Mouse (Mus musculus): ENCODE data around the gene Jmjd8. TPM values are rescaled to one million over a fixed set of nuclear protein-coding genes. Genes with fewer than 3 reads are reported as not detected.

The Jmjd8 gene
- polyA plus RNA-seq, 1 experiment from 2014 or later = 72.8 TPM

GRCm38 (mm10) chr17:25843636-25844395, 15.1 kb downstream of the Jmjd8 start:
- no peaks in the 10 kb centered on the region for H3K9me3 ChIP-seq
- H3K4me1 ChIP-seq (replicated peaks) = peaks cover 20% of the 10 kb centered on the region
- peak; percentile 53 for ATAC-seq
- peaks cover 63% of the 10 kb centered on the region for H3K36me3 ChIP-seq
- H3K9ac ChIP-seq (replicated peaks) = peak overlapping the region; percentile 86
- WGBS = 2% methylated on average over 38 of the region's 38 CpGs
- peak overlapping the region; percentile 52; the same call in 1 of the 2 replicates for H3K27ac ChIP-seq
- H3K4me2 ChIP-seq (replicated peaks) = peak overlapping the region; percentile 90
- H3K27me3 ChIP-seq = no peaks in the 10 kb centered on the region
- peak overlapping the region; percentile 92 for H3K4me3 ChIP-seq (replicated peaks)

GRCm38 (mm10) chr17:25844396-25844901, 15.8 kb downstream of the Jmjd8 start, which contains the start of gene Rhot2:
Rhot2 (minus strand) TSS chr17:25844851.
- H3K4me2 ChIP-seq (replicated peaks) = peak within 1 kb of the TSS; percentile 90
- H3K4me1 ChIP-seq (replicated peaks) = peaks cover 20% of the 10 kb centered on the region
- H3K36me3 ChIP-seq = peaks cover 63% of the 10 kb centered on the region
- peak within 1 kb of the TSS; percentile 92 for H3K4me3 ChIP-seq (replicated peaks)
- H3K9me3 ChIP-seq = no peaks in the 10 kb centered on the region
- H3K27ac ChIP-seq = peak within 1 kb of the TSS; percentile 52
- WGBS = under 1% methylated on average over 21 of the region's 21 CpGs
- H3K9ac ChIP-seq (replicated peaks) = peak within 1 kb of the TSS; percentile 86
- no peaks in the 10 kb centered on the region for H3K27me3 ChIP-seq
- ATAC-seq = peak; percentile 96

- no peak for ATAC-seq
- H3K4me3 ChIP-seq (replicated peaks) = peak overlapping the region; percentile 69; the same call in 1 of the 2 replicates
- WGBS = 95% methylated on average over 6 of the region's 6 CpGs
- no peaks in the 10 kb centered on the region for H3K36me3 ChIP-seq
- H3K9ac ChIP-seq (replicated peaks) = peak overlapping the region; percentile 88; the same call in 1 of the 2 replicates
- no peaks in the 10 kb centered on the region for H3K9me3 ChIP-seq
- H3K27ac ChIP-seq = no peak overlapping the region
- no peaks in the 10 kb centered on the region for H3K27me3 ChIP-seq
- H3K4me1 ChIP-seq (replicated peaks) = peaks cover 26% of the 10 kb centered on the region
- H3K4me2 ChIP-seq (replicated peaks) = peak overlapping the region; percentile 90
These were observed 31.6 kb downstream of the Jmjd8 start for GRCm38 (mm10) chr17:25860229-25860628.

GRCm38 (mm10) chr17:25860832-25861703, 32.4 kb downstream of the Jmjd8 start, which contains the start of gene Wdr90:
Wdr90 (minus strand) TSS chr17:25861501.
- Histone ChIP-seq H3K27ac (peak within 1 kb of the TSS; percentile 88), H3K27me3 (no peaks in the 10 kb centered on the region), H3K9me3 (no peaks in the 10 kb centered on the region), H3K4me2 (replicated peaks) (peak within 1 kb of the TSS; percentile 90), H3K36me3 (no peaks in the 10 kb centered on the region), H3K4me1 (replicated peaks) (peaks cover 26% of the 10 kb centered on the region), H3K4me3 (replicated peaks) (peak within 1 kb of the TSS; percentile 69), H3K9ac (replicated peaks) (peak within 1 kb of the TSS; percentile 88)
- WGBS = 3% methylated on average over 65 of the region's 65 CpGs
- ATAC-seq = peak; percentile 98

GRCm38 (mm10) chr17:25861704-25862612, 33.3 kb downstream of the Jmjd8 start:
- Histone ChIP-seq H3K9me3 (no peaks in the 10 kb centered on the region), H3K36me3 (no peaks in the 10 kb centered on the region), H3K4me3 (replicated peaks) (peak overlapping the region; percentile 69), H3K4me2 (replicated peaks) (peak overlapping the region; percentile 90), H3K27me3 (0 out of 2 replicates have a peak, but pooled peaks cover 2% of the 10 kb centered on the region), H3K27ac (peak overlapping the region; percentile 88), H3K4me1 (replicated peaks) (peaks cover 26% of the 10 kb centered on the region), H3K9ac (replicated peaks) (peak overlapping the region; percentile 88)
- ATAC-seq = peak; percentile 72; the same call in 1 of the 2 replicates
- 5% methylated on average over 6 of the region's 6 CpGs for WGBS

- ATAC-seq = no peak
- peaks cover 35% of the 10 kb centered on the region for H3K4me1 ChIP-seq (replicated peaks)
- H3K36me3 ChIP-seq = no peaks in the 10 kb centered on the region
- no peak overlapping the region for H3K27ac ChIP-seq
- H3K9me3 ChIP-seq = no peaks in the 10 kb centered on the region
- 94% methylated on average over 6 of the region's 6 CpGs for WGBS
- no peak overlapping the region for H3K4me2 ChIP-seq (replicated peaks)
- H3K9ac ChIP-seq (replicated peaks) = no peak overlapping the region
- H3K27me3 ChIP-seq = peaks cover 9% of the 10 kb centered on the region; the same call in 1 of the 2 replicates
- H3K4me3 ChIP-seq (replicated peaks) = no peak overlapping the region
These were observed 35.0 kb downstream of the Jmjd8 start for GRCm38 (mm10) chr17:25863681-25864080.

- ATAC-seq = no peak
- H3K4me2 ChIP-seq (replicated peaks) = no peak overlapping the region
These were observed 35.6 kb downstream of the Jmjd8 start for GRCm38 (mm10) chr17:25864311-25864710.

GRCm38 (mm10) chr17:25865288-25865687, 36.6 kb downstream of the Jmjd8 start:
- 90% methylated on average over 11 of the region's 11 CpGs for WGBS

More at GRCm38 (mm10) chr17:25864311-25864710, 35.6 kb downstream of the Jmjd8 start:
- Histone ChIP-seq H3K9ac (replicated peaks) (no peak overlapping the region), H3K9me3 (no peaks in the 10 kb centered on the region), H3K4me3 (replicated peaks) (no peak overlapping the region), H3K27me3 (peaks cover 9% of the 10 kb centered on the region; the same call in 1 of the 2 replicates), H3K36me3 (no peaks in the 10 kb centered on the region), H3K4me1 (replicated peaks) (peaks cover 40% of the 10 kb centered on the region), H3K27ac (no peak overlapping the region)
- 91% methylated on average over 14 of the region's 14 CpGs for WGBS

GRCm38 (mm10) chr17:25866172-25866571, 37.5 kb downstream of the Jmjd8 start:
- H3K36me3 ChIP-seq = no peaks in the 10 kb centered on the region
- WGBS = 89% methylated on average over 3 of the region's 3 CpGs
- H3K4me1 ChIP-seq (replicated peaks) = peaks cover 24% of the 10 kb centered on the region
- H3K9me3 ChIP-seq = no peaks in the 10 kb centered on the region
- H3K4me3 ChIP-seq (replicated peaks) = no peak overlapping the region
- no peak overlapping the region for H3K4me2 ChIP-seq (replicated peaks)
- H3K27me3 ChIP-seq = peaks cover 9% of the 10 kb centered on the region; the same call in 1 of the 2 replicates
- no peak overlapping the region for H3K27ac ChIP-seq
- H3K9ac ChIP-seq (replicated peaks) = no peak overlapping the region
- no peak for ATAC-seq

More at GRCm38 (mm10) chr17:25865288-25865687, 36.6 kb downstream of the Jmjd8 start:
- H3K4me1 ChIP-seq (replicated peaks) = peaks cover 33% of the 10 kb centered on the region
- no peaks in the 10 kb centered on the region for H3K36me3 ChIP-seq
- peaks cover 9% of the 10 kb centered on the region; the same call in 1 of the 2 replicates for H3K27me3 ChIP-seq
- H3K27ac ChIP-seq = no peak overlapping the region
- H3K4me2 ChIP-seq (replicated peaks) = no peak overlapping the region
- no peaks in the 10 kb centered on the region for H3K9me3 ChIP-seq
- no peak overlapping the region for H3K9ac ChIP-seq (replicated peaks)
- H3K4me3 ChIP-seq (replicated peaks) = no peak overlapping the region
- no peak for ATAC-seq

GRCm38 (mm10) chr17:25867509-25867835, 38.8 kb downstream of the Jmjd8 start:
- peak overlapping the region; percentile 92 for H3K4me2 ChIP-seq (replicated peaks)
- no peak for ATAC-seq
- H3K27me3 ChIP-seq = peaks cover 9% of the 10 kb centered on the region; the same call in 1 of the 2 replicates
- peaks cover 17% of the 10 kb centered on the region for H3K4me1 ChIP-seq (replicated peaks)
- H3K4me3 ChIP-seq (replicated peaks) = peak overlapping the region; percentile 87
- peak overlapping the region; percentile 82; the same call in 1 of the 2 replicates for H3K9ac ChIP-seq (replicated peaks)
- no peaks in the 10 kb centered on the region for H3K36me3 ChIP-seq
- no peaks in the 10 kb centered on the region for H3K9me3 ChIP-seq
- H3K27ac ChIP-seq = no peak overlapping the region
- 16% methylated on average over 7 of the region's 7 CpGs for WGBS
